Mouse (Mus musculus) thymus, postnatal 36 days (tissue): ENCODE measurements around the gene Rgmb.

Experiments
- DNase-seq, 2 experiments: peaks; one replicate each; pipeline ENCODE4 v3.0.0; 2022; ENCODE audit warnings: mixed read lengths in 2 of 2

Gene Rgmb

GRCm38 (mm10) chr17:15821706-15822105 is 9.1 kb downstream of the Rgmb start:
- DNase-seq, result no peak

GRCm38 (mm10) chr17:15820761-15821160 is 10.1 kb downstream of the Rgmb start:
- DNase-seq, result no peak

- no peak for DNase-seq
Measured at GRCm38 (mm10) chr17:15820146-15820545, 10.7 kb downstream of the Rgmb start.

GRCm38 (mm10) chr17:15818372-15818771 is 12.5 kb downstream of the Rgmb start:
- DNase-seq, result no peak

- no peak for DNase-seq
Measured at GRCm38 (mm10) chr17:15817634-15818033, 13.2 kb downstream of the Rgmb start.

GRCm38 (mm10) chr17:15817096-15817450 is 13.8 kb downstream of the Rgmb start:
- DNase-seq, result no peak

- DNase-seq, result no peak
Measured at GRCm38 (mm10) chr17:15816379-15817095, 14.3 kb downstream of the Rgmb start.

GRCm38 (mm10) chr17:15815312-15816018 is 15.4 kb downstream of the Rgmb start:
- no peak for DNase-seq

- DNase-seq, result no peak
Measured at GRCm38 (mm10) chr17:15813658-15814212, 17.1 kb downstream of the Rgmb start.

GRCm38 (mm10) chr17:15812136-15812778 is 18.6 kb downstream of the Rgmb start:
- no peak for DNase-seq

GRCm38 (mm10) chr17:15809949-15810348 is 20.9 kb downstream of the Rgmb start:
- DNase-seq, result no peak

- DNase-seq, result no peak
Measured at GRCm38 (mm10) chr17:15808468-15809374, 22.1 kb downstream of the Rgmb start.

- no peak for DNase-seq
Measured at GRCm38 (mm10) chr17:15808015-15808414, 22.8 kb downstream of the Rgmb start.

GRCm38 (mm10) chr17:15807295-15807984 is 23.4 kb downstream of the Rgmb start:
- no peak for DNase-seq

GRCm38 (mm10) chr17:15804008-15804812 is 26.6 kb downstream of the Rgmb start:
- DNase-seq, result no peak

GRCm38 (mm10) chr17:15799195-15799793 is 31.5 kb downstream of the Rgmb start:
- DNase-seq, result no peak

GRCm38 (mm10) chr17:15790716-15791115 is 40.1 kb downstream of the Rgmb start:
- no peak for DNase-seq

GRCm38 (mm10) chr17:15787036-15787435 is 43.8 kb downstream of the Rgmb start:
- peak in 1 of 2 experiments; percentile 9 for DNase-seq

- DNase-seq, result no peak
Measured at GRCm38 (mm10) chr17:15777979-15778378, 52.9 kb downstream of the Rgmb start.

GRCm38 (mm10) chr17:15776349-15776748 is 54.5 kb downstream of the Rgmb start:
- DNase-seq, result no peak
